Mouse (Mus musculus) layer of hippocampus, postnatal 36 days (tissue): ENCODE data around the gene Runx1. TPM values are rescaled to one million over a fixed set of nuclear protein-coding genes. Genes with fewer than 3 reads are reported as not detected.

Experiments used
- DNase-seq, 2 experiments: peaks; one replicate each; pipeline ENCODE4 v3.0.0; 2022
- total RNA-seq, 2 experiments: library from RNA; stranded (reverse); gene quantifications; 2 replicates each; pipeline ENCODE4 v1.2.3; 2021

Gene Runx1
- total RNA-seq, 2 experiments from 2014 or later = 1.00 to 2.1 TPM

GRCm38 (mm10) chr16:92651256-92651655 lies 174.7 kb downstream of the Runx1 start:
- no peak for DNase-seq

DNA sequence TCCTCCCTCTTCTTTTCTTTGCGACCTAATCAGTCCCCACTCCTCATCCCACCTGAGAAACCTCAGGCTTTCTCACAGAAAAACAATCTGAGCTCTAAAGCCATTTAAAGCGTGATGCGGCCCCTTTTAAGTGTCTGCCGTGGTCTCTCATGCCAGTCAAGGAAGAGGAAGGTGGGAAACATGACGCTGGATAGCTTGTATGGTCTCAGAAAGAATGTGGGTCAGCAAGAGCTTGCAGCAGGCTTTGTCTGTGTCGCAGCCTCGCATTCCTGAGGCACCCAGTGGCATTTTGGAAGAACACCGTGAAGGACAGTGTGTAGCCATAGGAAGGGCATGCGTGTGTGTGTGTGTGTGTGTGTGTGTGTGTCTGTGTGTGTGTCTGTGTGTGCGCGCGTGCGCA lies 179.8 kb downstream of the Runx1 start:
- DNase-seq = no peak

GRCm38 (mm10) chr16:92645423-92646115 lies 180.4 kb downstream of the Runx1 start:
- no peak for DNase-seq

GRCm38 (mm10) chr16:92644718-92645422 lies 181.1 kb downstream of the Runx1 start:
- DNase-seq = no peak

DNA sequence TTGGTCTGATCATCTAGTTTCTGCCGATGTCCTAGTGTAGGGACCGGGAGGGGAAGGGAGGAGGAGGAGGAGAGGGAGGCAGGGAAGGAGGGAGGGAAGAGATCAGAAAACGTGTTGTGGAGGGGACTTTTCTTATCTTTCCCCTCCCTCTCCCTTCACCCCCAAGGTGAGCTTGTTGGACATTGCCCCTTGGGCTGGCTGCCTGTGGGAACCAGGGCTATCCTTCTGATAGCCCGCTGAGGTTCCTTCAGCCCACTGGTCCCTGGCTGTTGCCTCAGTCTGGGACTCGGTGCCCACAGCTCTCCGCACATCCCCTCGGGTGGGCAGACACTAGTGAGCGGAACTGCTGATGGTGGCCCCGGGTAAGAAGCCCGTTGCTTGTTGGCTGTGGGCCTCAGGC lies 181.6 kb downstream of the Runx1 start:
- DNase-seq = no peak

DNA sequence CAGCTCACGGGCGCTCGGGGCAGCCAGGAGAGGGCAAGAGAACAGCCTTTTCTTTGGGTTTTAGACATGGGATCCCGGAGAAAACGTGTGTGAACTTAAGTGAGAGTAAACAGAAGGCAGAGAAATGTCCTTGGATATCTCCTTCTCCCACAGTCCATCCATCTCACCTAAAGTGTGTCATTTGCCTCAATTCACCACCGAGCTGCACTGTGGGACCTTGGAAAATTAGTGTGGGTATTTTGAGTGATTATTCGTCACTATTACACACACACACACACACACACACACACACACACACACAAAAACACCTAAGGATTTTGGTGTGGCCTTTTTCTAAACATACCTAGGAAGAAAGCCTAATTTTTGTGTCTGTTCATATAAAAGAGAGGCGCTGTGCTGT lies 183.7 kb downstream of the Runx1 start:
- no peak for DNase-seq

DNA sequence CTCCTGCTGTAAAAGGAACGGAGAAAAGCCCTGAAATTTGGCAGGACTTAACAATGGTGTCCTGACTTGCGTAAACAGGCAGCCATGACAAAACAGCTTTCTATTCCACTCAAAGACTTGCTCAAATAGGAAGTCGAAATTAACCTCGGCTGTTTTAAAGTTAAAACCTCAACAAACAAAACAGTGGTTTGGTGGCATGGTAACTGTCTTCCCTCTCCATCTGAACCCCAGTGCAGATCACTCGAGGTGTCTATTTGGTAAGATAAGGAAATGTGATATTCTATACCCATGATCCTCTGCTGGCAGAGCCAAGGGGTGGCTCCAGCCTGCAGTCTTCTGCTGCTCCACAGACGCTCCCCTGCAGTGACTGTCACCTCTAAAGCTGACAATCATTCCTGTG lies 184.9 kb downstream of the Runx1 start:
- no peak for DNase-seq

GRCm38 (mm10) chr16:92639093-92639492 lies 186.9 kb downstream of the Runx1 start:
- no peak for DNase-seq

GRCm38 (mm10) chr16:92637033-92637432 lies 188.9 kb downstream of the Runx1 start:
- no peak for DNase-seq

GRCm38 (mm10) chr16:92632115-92632763 lies 193.7 kb downstream of the Runx1 start:
- no peak for DNase-seq

DNA sequence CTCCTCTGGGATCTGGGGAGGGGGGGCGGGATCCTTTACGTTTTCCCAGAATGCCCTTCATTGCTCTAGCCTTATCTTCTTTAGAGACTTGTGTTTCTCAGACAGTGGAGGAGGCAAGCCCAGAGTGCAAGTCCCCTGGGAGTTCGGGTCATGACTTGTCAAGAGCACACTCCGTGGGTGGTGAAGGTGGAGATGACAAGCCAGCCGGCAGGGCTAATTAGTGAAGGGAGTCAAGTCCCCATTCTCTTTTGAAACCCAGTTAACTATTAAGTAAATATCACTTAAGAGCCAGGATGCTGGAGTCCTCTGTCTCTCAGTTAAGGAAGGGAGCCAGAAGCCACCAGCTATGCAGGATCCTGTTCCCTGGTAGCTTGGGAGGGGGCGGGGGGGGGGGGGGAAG lies 194.3 kb downstream of the Runx1 start:
- no peak for DNase-seq

- DNase-seq = no peak
Measured at GRCm38 (mm10) chr16:92630950-92631349, 195.0 kb downstream of the Runx1 start.

DNA sequence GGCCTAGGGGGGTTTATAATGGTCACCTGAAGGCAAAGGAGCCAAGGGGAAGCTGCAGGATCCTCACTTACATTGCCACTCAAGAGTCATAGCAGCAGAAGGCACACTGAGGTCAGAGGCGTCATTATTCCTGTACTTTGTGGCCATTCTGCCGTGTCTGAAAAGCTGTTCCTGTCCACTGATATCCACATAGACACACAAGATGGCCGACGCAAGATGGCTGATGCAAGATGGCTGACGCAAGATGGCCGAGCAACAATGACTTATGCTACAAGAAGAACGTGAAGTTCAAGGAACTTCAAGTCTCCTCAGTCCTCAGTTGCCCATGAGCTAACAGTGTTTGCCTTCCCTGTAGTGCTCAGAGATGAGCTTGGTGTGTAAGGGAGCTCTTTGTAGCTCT lies 196.1 kb downstream of the Runx1 start:
- DNase-seq = no peak

GRCm38 (mm10) chr16:92627262-92627661 lies 198.7 kb downstream of the Runx1 start:
- DNase-seq = no peak

DNA sequence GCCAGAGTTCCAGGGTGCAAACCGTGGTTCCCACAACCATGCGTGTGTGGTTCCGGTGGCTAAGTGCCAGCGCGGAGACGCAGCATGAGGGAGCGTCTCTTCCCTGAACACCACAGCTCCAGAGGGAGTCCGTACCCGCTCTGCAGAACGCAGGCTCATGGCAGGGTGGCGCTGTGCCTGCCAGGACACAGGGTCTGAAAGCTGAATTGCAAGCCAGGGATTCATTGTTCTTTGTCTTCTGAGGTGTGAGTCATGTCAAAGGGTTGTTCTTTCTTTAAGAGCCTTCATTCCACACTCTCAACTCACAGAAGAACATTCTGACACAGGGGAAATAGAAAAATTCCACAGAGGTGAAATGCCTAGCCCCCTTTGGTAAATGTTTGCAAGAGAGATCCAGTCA lies 202.0 kb downstream of the Runx1 start:
- DNase-seq = no peak

- no peak for DNase-seq
Measured at GRCm38 (mm10) chr16:92621859-92622258, 204.1 kb downstream of the Runx1 start.

GRCm38 (mm10) chr16:92620841-92621518 lies 205.0 kb downstream of the Runx1 start:
- DNase-seq = no peak

- no peak for DNase-seq
Measured at GRCm38 (mm10) chr16:92616839-92617238, 209.1 kb downstream of the Runx1 start.

DNA sequence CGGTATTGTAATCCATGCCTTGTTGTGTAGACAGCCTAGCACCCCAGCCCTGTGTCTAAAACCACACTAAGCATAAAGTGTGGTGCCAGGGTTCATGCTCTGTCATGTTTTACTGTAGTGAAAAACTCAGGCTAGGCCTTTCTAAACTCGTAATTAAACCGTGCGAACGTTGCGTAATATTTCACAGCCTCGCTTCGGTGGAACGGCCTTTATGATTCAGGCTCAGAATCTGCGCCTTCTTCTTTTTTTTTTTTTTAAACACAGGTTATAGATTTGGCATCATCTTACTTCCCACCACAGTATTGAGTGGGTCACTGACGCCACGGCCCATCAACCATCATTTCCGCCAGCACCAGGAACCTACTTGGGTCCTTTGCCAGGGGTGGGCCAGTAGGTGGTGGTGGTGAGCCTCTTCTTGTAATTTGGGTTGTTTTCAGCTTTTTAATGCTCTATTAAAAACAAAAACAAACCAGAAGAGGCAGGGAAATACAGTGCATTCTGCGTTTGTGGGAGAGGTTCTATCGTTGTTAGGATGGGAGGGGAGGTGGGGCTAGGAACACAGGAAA lies 210.6 kb downstream of the Runx1 start:
- no peak for DNase-seq

DNA sequence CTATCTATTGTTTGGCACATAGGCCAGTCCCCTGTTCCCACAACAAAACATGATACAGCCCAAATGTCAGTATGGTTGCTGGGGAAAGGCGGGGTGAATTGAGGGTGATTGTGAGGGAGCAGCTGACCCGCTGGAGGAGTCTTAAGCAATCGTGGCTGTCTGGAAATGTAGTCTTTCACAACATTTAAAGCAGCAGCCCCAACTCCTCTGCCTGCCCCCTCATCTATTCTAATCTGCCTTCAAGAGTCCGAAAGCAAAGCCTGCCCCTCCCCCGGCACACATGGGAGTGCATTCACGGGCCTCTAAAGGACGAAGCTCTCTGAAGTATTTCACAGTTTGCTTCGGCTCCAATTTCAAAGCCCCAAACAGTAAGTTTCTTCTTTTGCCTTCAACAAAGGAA lies 213.4 kb downstream of the Runx1 start:
- DNase-seq = no peak

DNA sequence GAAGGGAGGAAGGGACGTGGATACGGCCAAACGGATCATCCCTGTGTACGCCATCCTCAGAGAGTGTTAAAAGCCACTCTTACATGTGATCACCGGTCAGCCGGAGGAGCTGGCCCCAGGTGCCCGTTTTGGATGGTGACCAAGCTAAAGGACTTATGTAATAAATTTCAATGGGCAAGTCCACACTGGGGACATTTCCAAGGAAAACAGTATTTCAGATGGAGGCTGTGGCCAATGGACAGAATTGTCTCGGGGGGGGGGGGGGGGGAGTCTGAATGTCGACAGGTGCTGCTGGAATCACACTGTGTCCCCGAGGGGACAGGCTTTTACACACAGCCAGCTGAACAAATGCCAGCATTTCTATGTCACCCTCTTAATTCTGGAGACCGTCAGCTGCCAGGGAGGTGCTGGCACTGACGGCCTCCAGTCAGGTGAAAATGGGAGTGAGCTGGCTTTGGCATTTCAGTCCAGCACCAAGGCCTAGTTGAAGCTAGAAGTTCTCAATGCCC lies 214.3 kb downstream of the Runx1 start:
- DNase-seq = no peak

GRCm38 (mm10) chr16:92610464-92610863 lies 215.5 kb downstream of the Runx1 start:
- DNase-seq = no peak

GRCm38 (mm10) chr16:92609717-92610077 lies 216.3 kb downstream of the Runx1 start:
- no peak for DNase-seq
